Mouse (Mus musculus): Measurements from ENCODE around the gene Arhgef10l.
"Not testable (repeated sequence)": the region's sequence is repeated elsewhere in the genome, so short reads cannot be mapped to it uniquely, and the experiment has no call there.

Gene Arhgef10l

GRCm38 (mm10) chr4:140572376-140572775 is 93.4 kb downstream of the Arhgef10l start:
- no peak for DNase-seq (ENCODE audit: low spot score in 2 of 2)

GRCm38 (mm10) chr4:140569394-140569793 is 96.4 kb downstream of the Arhgef10l start:
- no peak for DNase-seq (ENCODE audit: low spot score in 2 of 2)

GRCm38 (mm10) chr4:140567911-140568480 is 97.8 kb downstream of the Arhgef10l start:
- no peak for DNase-seq (ENCODE audit: low spot score in 2 of 2)

- DNase-seq (ENCODE audit: low spot score in 2 of 2), result peak; percentile 44 to 51
Measured at GRCm38 (mm10) chr4:140566785-140567184, 99.0 kb downstream of the Arhgef10l start.

GRCm38 (mm10) chr4:140564459-140564858 is 101.4 kb downstream of the Arhgef10l start:
- DNase-seq (ENCODE audit: low spot score in 2 of 2), result not testable (repeated sequence)

- DNase-seq (ENCODE audit: low spot score in 2 of 2), result no peak
Measured at GRCm38 (mm10) chr4:140562461-140563178, 103.2 kb downstream of the Arhgef10l start.

- DNase-seq (ENCODE audit: low spot score in 2 of 2), result no peak
Measured at GRCm38 (mm10) chr4:140561744-140562143, 104.1 kb downstream of the Arhgef10l start.

GRCm38 (mm10) chr4:140559862-140560261 is 106.0 kb downstream of the Arhgef10l start:
- DNase-seq (ENCODE audit: low spot score in 2 of 2), result peak in 1 of 2 experiments; percentile 17

- no peak for DNase-seq (ENCODE audit: low spot score in 2 of 2)
Measured at GRCm38 (mm10) chr4:140558193-140558592, 107.6 kb downstream of the Arhgef10l start.

- no peak for DNase-seq (ENCODE audit: low spot score in 2 of 2)
Measured at GRCm38 (mm10) chr4:140556561-140556960, 109.3 kb downstream of the Arhgef10l start.

GRCm38 (mm10) chr4:140555273-140555672 is 110.5 kb downstream of the Arhgef10l start:
- peak; percentile 38 to 55 for DNase-seq (ENCODE audit: low spot score in 2 of 2)

- DNase-seq (ENCODE audit: low spot score in 2 of 2), result no peak
Measured at GRCm38 (mm10) chr4:140554552-140554951, 111.3 kb downstream of the Arhgef10l start.

- DNase-seq (ENCODE audit: low spot score in 2 of 2), result no peak
Measured at GRCm38 (mm10) chr4:140551766-140552165, 114.0 kb downstream of the Arhgef10l start.

GRCm38 (mm10) chr4:140550670-140551069 is 115.1 kb downstream of the Arhgef10l start:
- no peak for DNase-seq (ENCODE audit: low spot score in 2 of 2)

GRCm38 (mm10) chr4:140549975-140550374 is 115.8 kb downstream of the Arhgef10l start:
- no peak for DNase-seq (ENCODE audit: low spot score in 2 of 2)

- peak in 1 of 2 experiments; percentile 29 for DNase-seq (ENCODE audit: low spot score in 2 of 2)
Measured at GRCm38 (mm10) chr4:140547488-140547887, 118.3 kb downstream of the Arhgef10l start.

- DNase-seq (ENCODE audit: low spot score in 2 of 2), result peak in 1 of 2 experiments; percentile 12
Measured at GRCm38 (mm10) chr4:140539125-140539524, 126.7 kb downstream of the Arhgef10l start.

GRCm38 (mm10) chr4:140537561-140538021 is 128.2 kb downstream of the Arhgef10l start:
- DNase-seq (ENCODE audit: low spot score in 2 of 2), result no peak

- no peak for DNase-seq (ENCODE audit: low spot score in 2 of 2)
Measured at GRCm38 (mm10) chr4:140535323-140535722, 130.5 kb downstream of the Arhgef10l start.

- DNase-seq (ENCODE audit: low spot score in 2 of 2), result no peak
Measured at GRCm38 (mm10) chr4:140532270-140532669, 133.5 kb downstream of the Arhgef10l start.

GRCm38 (mm10) chr4:140531024-140531423 is 134.8 kb downstream of the Arhgef10l start:
- no peak for DNase-seq (ENCODE audit: low spot score in 2 of 2)

- DNase-seq (ENCODE audit: low spot score in 2 of 2), result no peak
Measured at GRCm38 (mm10) chr4:140529735-140530134, 136.1 kb downstream of the Arhgef10l start.

- DNase-seq (ENCODE audit: low spot score in 2 of 2), result no peak
Measured at GRCm38 (mm10) chr4:140528443-140528842, 137.4 kb downstream of the Arhgef10l start.

Measured in spleen, postnatal 14 days (tissue).